Mouse (Mus musculus) limb, embryonic 13.5 days (tissue): ENCODE data around the gene Fam227a. TPM values are rescaled to one million over a fixed set of nuclear protein-coding genes. Genes with fewer than 3 reads are reported as not detected.

Experiments used
- ATAC-seq: fragments of 200-750 bp; cut with Nextera tagmentation; 2 replicates; pipeline ENCODE4 v1.8.0; 2017; ENCODE audit warnings: low read depth, moderate number of reproducible peaks, moderate TSS enrichment; ENCODE audit not compliant: low FRiP score
- H3K27ac ChIP-seq: fragments of 300-500 bp; sonication (generic); 2 replicates; pipeline ENCODE4 v1.5.1; 2015; ENCODE audit warnings: inconsistent platforms, mild to moderate bottlenecking, moderate library complexity
- H3K27me3 ChIP-seq: fragments of 300-500 bp; sonication (generic); 2 replicates; pipeline ENCODE4 v1.6.1; 2015; ENCODE audit warnings: mild to moderate bottlenecking, inconsistent platforms
- H3K36me3 ChIP-seq: fragments of 300-500 bp; sonication (generic); 2 replicates; pipeline ENCODE4 v1.6.1; 2015; ENCODE audit warnings: inconsistent platforms, mild to moderate bottlenecking, moderate library complexity
- H3K4me1 ChIP-seq: fragments of 300-500 bp; sonication (generic); 2 replicates; pipeline ENCODE4 v1.6.1; 2015; ENCODE audit warnings: inconsistent platforms
- H3K4me2 ChIP-seq: fragments of 300-500 bp; sonication (generic); replicated peaks from 2 replicates; pipeline ENCODE4 v1.6.1; 2015; ENCODE audit warnings: inconsistent platforms, mild to moderate bottlenecking, moderate library complexity
- H3K4me3 ChIP-seq: fragments of 300-500 bp; sonication (generic); 2 replicates; pipeline ENCODE4 v1.5.1; 2015; ENCODE audit warnings: moderate library complexity, mild to moderate bottlenecking, inconsistent platforms
- H3K9ac ChIP-seq: fragments of 300-500 bp; sonication (generic); 2 replicates; pipeline ENCODE4 v1.6.1; 2015; ENCODE audit warnings: mild to moderate bottlenecking, inconsistent platforms
- H3K9me3 ChIP-seq: fragments of 300-500 bp; sonication (generic); 2 replicates; pipeline ENCODE4 v1.6.1; 2016; ENCODE audit warnings: inconsistent platforms
- WGBS: fragments of 180-500 bp; shearing (Covaris S2); methylation state at CpG from one replicate; pipeline ENCODE4 v1.1.7; 2015; 5-methylcytosine and 5-hydroxymethylcytosine counted together
- polyA plus RNA-seq: library from polyadenylated mRNA; unstranded; fragments of >200 nt; fragmentation: Nextera tagmentation; extraction: Ambion mirVana; gene quantifications from 2 replicates; pipeline ENCODE4 v1.2.1, GENCODE M21; 2015

Gene Fam227a
- polyA plus RNA-seq, 1 experiment from 2014 or later = 1.4 TPM

DNA sequence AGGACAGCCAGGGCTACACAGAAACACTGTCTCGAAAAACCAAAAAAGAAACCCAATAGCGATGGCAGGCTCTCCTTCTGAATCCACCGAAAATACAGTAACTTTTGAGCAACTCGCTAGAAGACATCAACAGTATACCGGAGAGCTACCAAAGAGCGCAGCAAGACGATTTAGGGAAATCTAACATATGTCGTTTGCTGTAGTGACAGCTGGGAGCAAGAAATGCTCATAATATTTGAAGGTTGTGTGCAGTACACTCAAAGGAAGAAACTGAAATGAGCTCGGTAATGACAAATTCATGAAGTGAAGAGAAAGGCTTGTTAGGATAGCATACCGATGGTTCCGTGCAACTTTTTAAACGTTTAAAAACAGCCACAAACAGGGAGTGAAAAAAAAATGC, 52.6 kb downstream of the Fam227a start:
- H3K27me3 ChIP-seq = peaks cover 16% of the 10 kb centered on the region
- no peak overlapping the region for H3K9ac ChIP-seq
- no peak overlapping the region for H3K4me2 ChIP-seq
- H3K36me3 ChIP-seq = peaks cover 9% of the 10 kb centered on the region
- H3K4me3 ChIP-seq = no peak overlapping the region
- 0 out of 2 replicates have a peak, but pooled peaks cover 7% of the 10 kb centered on the region for H3K9me3 ChIP-seq
- peaks cover 7% of the 10 kb centered on the region; the same call in 1 of the 2 replicates for H3K4me1 ChIP-seq
- 88% methylated on average over 12 of the region's 12 CpGs for WGBS
- no peak for ATAC-seq
- no peak overlapping the region for H3K27ac ChIP-seq

DNA sequence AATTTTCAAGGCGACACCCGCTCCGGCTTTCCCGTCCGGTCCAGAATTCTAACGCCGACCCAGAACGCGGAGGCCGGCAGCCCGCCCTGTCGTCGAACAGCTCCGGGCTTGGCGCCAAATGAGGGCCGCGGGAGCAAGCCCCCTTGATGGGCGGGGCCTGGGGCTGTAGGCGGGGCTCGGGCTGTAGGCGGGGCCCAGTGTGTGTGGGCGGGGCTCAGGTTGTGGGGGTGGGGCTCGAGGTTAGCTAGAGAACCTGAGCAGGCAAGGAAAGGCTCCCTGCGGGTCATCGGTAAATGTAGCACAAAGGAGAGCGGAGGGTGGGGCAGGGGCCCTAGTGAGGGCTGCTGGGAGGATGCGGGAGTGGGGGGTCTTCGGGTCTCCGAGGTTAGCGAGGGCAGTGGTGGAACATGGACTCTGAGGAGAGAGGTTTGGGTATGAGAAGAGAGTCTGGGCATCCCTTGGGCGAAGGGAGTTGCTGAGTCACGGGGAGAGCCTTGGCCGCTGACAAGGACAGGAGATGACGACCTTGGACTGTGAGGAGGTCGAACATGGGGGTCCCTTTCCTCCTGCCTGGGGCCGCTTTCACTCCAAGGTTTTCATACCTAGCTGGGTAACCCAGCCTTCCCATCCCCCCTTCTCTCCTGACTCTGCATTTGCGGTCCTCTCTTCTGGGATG, 53.6 kb downstream of the Fam227a start, which contains the start of gene Dmc1:
TSS of gene Dmc1 (minus strand) at position 120 of the 676 bp plus-strand sequence.
- H3K27me3 ChIP-seq = peaks cover 16% of the 10 kb centered on the region
- no peak within 1 kb of the TSS for H3K27ac ChIP-seq
- no peak for ATAC-seq

DNA sequence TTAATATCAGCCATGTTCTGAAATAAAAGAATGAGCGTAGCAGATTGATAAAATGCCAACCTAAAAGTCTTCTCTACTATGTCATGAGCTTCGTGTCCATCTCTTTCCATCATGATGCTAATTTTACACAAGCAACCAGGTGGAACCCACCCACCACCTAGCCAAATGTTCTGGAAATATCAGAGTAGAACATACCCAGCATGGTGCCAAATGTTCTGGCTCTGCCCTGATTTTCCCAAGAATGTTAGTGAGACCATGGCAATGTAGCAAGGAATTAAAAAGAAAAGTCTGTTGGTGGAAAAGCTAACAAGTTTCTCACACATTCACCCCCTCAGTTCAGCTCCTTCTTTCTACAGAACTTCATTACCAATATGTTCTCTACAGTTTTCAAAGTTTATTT, 58.6 kb downstream of the Fam227a start:
- Histone ChIP-seq H3K9me3 (0 out of 2 replicates have a peak, but pooled peaks cover 3% of the 10 kb centered on the region), H3K9ac (no peak overlapping the region), H3K4me2 (no peak overlapping the region), H3K4me3 (no peak overlapping the region), H3K27me3 (peaks cover 13% of the 10 kb centered on the region), H3K4me1 (peaks cover 7% of the 10 kb centered on the region; the same call in 1 of the 2 replicates), H3K27ac (no peak overlapping the region), H3K36me3 (peaks cover 4% of the 10 kb centered on the region; the same call in 1 of the 2 replicates)
- WGBS = 83% methylated on average over 2 of the region's 2 CpGs
- no peak for ATAC-seq

More for the DNA sequence above, 53.6 kb downstream of the Fam227a start, which contains the start of gene Dmc1:
- Histone ChIP-seq H3K4me3 (peak within 1 kb of the TSS; percentile 39), H3K36me3 (peaks cover under 1% of the 10 kb centered on the region), H3K4me2 (peak within 1 kb of the TSS; percentile 60), H3K4me1 (peaks cover 7% of the 10 kb centered on the region; the same call in 1 of the 2 replicates), H3K9ac (peak within 1 kb of the TSS; percentile 64), H3K9me3 (0 out of 2 replicates have a peak, but pooled peaks cover 3% of the 10 kb centered on the region)
- WGBS = 9% methylated on average over 37 of the region's 37 CpGs

- no peaks in the 10 kb centered on the region for H3K27me3 ChIP-seq
- no peak for ATAC-seq
- no peak overlapping the region for H3K4me2 ChIP-seq
- H3K27ac ChIP-seq = no peak overlapping the region
- H3K36me3 ChIP-seq = peaks cover 4% of the 10 kb centered on the region; the same call in 1 of the 2 replicates
- no peaks in the 10 kb centered on the region for H3K4me1 ChIP-seq
- WGBS = 89% methylated on average over 1 of the region's 1 CpGs
- H3K9me3 ChIP-seq = no peaks in the 10 kb centered on the region
- H3K4me3 ChIP-seq = no peak overlapping the region
- no peak overlapping the region for H3K9ac ChIP-seq
These were observed 60.0 kb downstream of the Fam227a start for GRCm38 (mm10) chr15:79598715-79599114.

DNA sequence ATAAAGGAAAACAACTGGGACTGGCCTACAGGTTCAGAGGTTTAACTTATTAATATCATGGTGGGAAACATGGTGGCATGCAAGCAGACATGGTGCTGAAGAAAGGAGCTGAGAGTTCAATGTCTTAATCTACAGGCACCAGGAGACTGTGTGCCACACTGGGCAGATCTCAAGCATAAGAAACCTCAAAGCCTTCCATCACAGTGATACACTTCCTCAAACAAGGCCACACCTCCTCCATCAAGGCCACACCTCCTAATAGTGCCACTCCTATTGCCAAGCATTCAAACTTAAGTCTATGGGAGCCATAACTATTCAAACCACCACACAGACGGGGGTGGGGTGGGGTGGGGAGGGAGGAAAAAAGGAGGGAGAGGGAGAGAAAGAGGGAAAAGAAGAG, 77.2 kb downstream of the Fam227a start:
- no peak overlapping the region for H3K4me3 ChIP-seq
- no peaks in the 10 kb centered on the region for H3K9me3 ChIP-seq
- no peaks in the 10 kb centered on the region for H3K36me3 ChIP-seq
- H3K4me1 ChIP-seq = no peaks in the 10 kb centered on the region
- no peak overlapping the region for H3K9ac ChIP-seq
- H3K27me3 ChIP-seq = no peaks in the 10 kb centered on the region
- no peak overlapping the region for H3K4me2 ChIP-seq
- H3K27ac ChIP-seq = no peak overlapping the region
- no peak for ATAC-seq
- 53% methylated on average over 1 of the region's 1 CpGs for WGBS

DNA sequence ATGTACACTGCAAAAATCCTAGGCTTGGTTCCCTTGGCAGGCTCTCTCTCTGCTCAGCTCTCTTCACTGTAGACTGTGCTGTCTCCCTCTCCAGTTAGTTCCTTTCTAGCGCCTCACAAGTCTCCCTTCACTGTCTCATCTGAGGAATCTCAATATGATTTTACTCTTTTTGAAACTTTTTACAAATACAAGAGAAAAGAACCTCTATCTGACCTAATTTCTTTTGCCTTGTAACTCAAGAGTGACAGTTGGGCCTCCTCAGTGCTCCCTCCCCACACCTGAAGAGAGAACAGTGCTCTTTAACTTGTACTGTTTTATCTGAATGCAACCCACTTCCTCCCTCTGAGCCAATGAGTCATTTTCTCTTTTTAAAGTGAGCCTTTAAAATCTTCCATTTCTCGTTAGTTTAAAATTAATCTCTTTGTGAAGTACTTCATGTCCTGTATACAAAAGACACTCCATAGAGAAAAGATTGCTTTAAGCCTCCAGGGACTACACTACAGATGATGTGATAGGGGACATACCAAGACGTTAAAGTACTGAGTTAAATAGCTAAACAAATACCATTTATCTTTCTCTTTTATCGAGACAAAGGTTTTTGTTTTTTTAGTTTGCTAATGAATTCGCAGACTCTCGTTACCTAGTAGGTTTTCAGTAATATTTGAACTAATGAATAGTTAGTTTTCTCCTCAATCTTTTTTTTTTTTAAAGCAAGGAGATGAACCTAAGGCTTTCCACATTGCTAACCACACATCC, 80.9 kb downstream of the Fam227a start:
- no peak for ATAC-seq
- no peak overlapping the region for H3K27ac ChIP-seq
- H3K4me3 ChIP-seq = no peak overlapping the region
- WGBS = 77% methylated on average over 6 of the region's 6 CpGs
- H3K36me3 ChIP-seq = no peaks in the 10 kb centered on the region
- no peaks in the 10 kb centered on the region for H3K9me3 ChIP-seq
- H3K4me2 ChIP-seq = no peak overlapping the region
- H3K27me3 ChIP-seq = no peaks in the 10 kb centered on the region
- H3K4me1 ChIP-seq = no peaks in the 10 kb centered on the region
- H3K9ac ChIP-seq = no peak overlapping the region

- Histone ChIP-seq H3K9me3 (no peaks in the 10 kb centered on the region), H3K4me3 (no peak overlapping the region), H3K27ac (no peak overlapping the region), H3K27me3 (no peaks in the 10 kb centered on the region), H3K4me2 (no peak overlapping the region), H3K9ac (no peak overlapping the region), H3K4me1 (no peaks in the 10 kb centered on the region), H3K36me3 (no peaks in the 10 kb centered on the region)
- 95% methylated on average over 2 of the region's 2 CpGs for WGBS
- no peak for ATAC-seq
These were observed 81.8 kb downstream of the Fam227a start for GRCm38 (mm10) chr15:79576947-79577346.

GRCm38 (mm10) chr15:79575543-79576222, 83.1 kb downstream of the Fam227a start:
- WGBS = 45% methylated on average over 1 of the region's 1 CpGs
- H3K9ac ChIP-seq = no peak overlapping the region
- H3K9me3 ChIP-seq = no peaks in the 10 kb centered on the region

DNA sequence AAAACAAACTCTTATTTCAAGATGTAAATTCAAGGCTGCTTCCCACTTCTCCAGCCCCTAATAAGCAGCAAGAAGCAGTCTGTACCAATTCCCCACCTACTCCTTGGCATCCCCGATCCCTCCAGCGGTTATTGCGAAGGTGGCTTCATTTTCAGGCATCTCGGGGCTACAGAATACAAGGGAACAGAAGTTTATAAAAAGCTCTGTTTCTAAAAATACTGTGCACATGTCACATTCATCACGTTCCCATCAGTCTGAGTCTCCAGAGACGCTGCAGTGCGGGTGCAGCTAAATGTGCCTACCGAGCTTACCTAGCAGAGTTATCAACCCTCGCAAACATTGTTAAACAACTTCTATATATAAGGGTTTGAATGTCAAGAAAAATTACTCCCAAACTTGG, 96.3 kb downstream of the Fam227a start:
- Histone ChIP-seq H3K27ac (no peak overlapping the region), H3K4me1 (no peaks in the 10 kb centered on the region)
- WGBS = 84% methylated on average over 9 of the region's 9 CpGs

More at GRCm38 (mm10) chr15:79575543-79576222, 83.1 kb downstream of the Fam227a start:
- no peak overlapping the region for H3K4me3 ChIP-seq
- H3K4me2 ChIP-seq = no peak overlapping the region
- H3K4me1 ChIP-seq = no peaks in the 10 kb centered on the region
- no peaks in the 10 kb centered on the region for H3K27me3 ChIP-seq
- no peak for ATAC-seq
- no peaks in the 10 kb centered on the region for H3K36me3 ChIP-seq
- no peak overlapping the region for H3K27ac ChIP-seq

GRCm38 (mm10) chr15:79559649-79560048, 99.1 kb downstream of the Fam227a start:
- no peak for ATAC-seq
- WGBS = 70% methylated on average over 3 of the region's 3 CpGs

More for the DNA sequence above, 96.3 kb downstream of the Fam227a start:
- H3K4me3 ChIP-seq = no peak overlapping the region
- no peaks in the 10 kb centered on the region for H3K27me3 ChIP-seq
- H3K9ac ChIP-seq = no peak overlapping the region
- no peak overlapping the region for H3K4me2 ChIP-seq
- no peaks in the 10 kb centered on the region for H3K9me3 ChIP-seq
- no peak for ATAC-seq
- H3K36me3 ChIP-seq = no peaks in the 10 kb centered on the region

More at GRCm38 (mm10) chr15:79559649-79560048, 99.1 kb downstream of the Fam227a start:
- no peaks in the 10 kb centered on the region for H3K27me3 ChIP-seq
- H3K4me2 ChIP-seq = no peak overlapping the region
- no peaks in the 10 kb centered on the region for H3K36me3 ChIP-seq
- no peak overlapping the region for H3K9ac ChIP-seq
- no peaks in the 10 kb centered on the region for H3K4me1 ChIP-seq
- no peaks in the 10 kb centered on the region for H3K9me3 ChIP-seq
- H3K4me3 ChIP-seq = no peak overlapping the region
- no peak overlapping the region for H3K27ac ChIP-seq
